Mouse (Mus musculus): ENCODE data around the gene Gm5538.

GRCm38 (mm10) chr3:59729490-59729889 lies at the start of gene Gm5538:
- TF ChIP-seq CTCF (IDR thresholded peaks at IDR 0.05; ENCODE audit: control insufficient read depth, insufficient read depth, insufficient read length) = no peak
- TF ChIP-seq FOSL1 (IDR thresholded peaks at IDR 0.05; ENCODE audit: insufficient read depth, low read length, poor library complexity, severe bottlenecking) = no peak
- TF ChIP-seq MAX (IDR thresholded peaks at IDR 0.05) = no peak
- TF ChIP-seq CEBPB (IDR thresholded peaks at IDR 0.05; ENCODE audit: low read depth) = no peak

Measured in C2C12 (cell line).